Mouse (Mus musculus): Measurements from ENCODE around the gene Pck1. TPM values are rescaled to one million over a fixed set of nuclear protein-coding genes. Genes with fewer than 3 reads are reported as not detected.

The Pck1 gene
- polyA plus RNA-seq, 1 experiment from 2014 or later = not detected

DNA sequence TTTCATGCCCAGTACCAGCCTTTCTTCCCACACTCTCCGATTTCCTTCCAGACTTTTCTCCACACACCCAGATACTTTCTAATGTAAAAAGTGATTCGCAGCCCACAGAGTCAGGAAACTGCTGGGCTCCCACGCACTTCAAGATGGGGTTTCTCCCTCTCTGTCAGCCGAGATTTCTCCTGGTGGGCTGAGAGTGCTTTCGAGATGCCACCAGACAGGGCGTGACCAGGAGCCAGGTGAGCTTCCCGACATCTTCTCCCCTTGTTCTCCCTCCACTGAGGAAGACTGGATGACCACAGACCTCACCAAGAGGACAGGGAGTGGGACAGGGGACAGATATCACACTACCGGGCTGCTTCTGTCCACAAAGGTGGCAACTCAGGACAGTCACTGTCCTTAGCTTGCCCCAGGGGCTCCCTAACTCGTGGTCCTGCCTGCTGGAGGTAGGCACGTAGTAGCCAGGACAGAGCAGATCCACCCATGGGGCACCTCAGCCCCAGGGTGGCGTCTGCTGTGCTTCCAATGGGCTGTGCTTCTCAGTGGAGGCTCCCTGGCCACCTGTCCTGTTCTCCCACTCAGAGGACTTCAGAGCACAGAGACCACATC is 31.7 kb downstream of the Pck1 start:
- Histone ChIP-seq H3K27me3 (ENCODE audit: control insufficient read depth, insufficient read depth, low read length) (no peaks in the 10 kb centered on the region), H3K9ac (replicated peaks; ENCODE audit: low read length) (no peak overlapping the region), H3K4me3 (ENCODE audit: low read depth, low read length) (no peak overlapping the region), H3K9me3 (replicated peaks; ENCODE audit: control insufficient read depth, low read length) (no peaks in the 10 kb centered on the region), H3K27ac (replicated peaks; ENCODE audit: low read depth, low read length) (no peak overlapping the region), H3K4me2 (ENCODE audit: low read depth, low read length) (no peak overlapping the region), H3K4me1 (ENCODE audit: control insufficient read depth, insufficient read depth, low read length) (no peaks in the 10 kb centered on the region), H3K36me3 (replicated peaks; ENCODE audit: control insufficient read depth, insufficient read depth, low read depth, low read length) (no peaks in the 10 kb centered on the region)
- ATAC-seq (replicated peaks; ENCODE audit: insufficient number of reproducible peaks, low FRiP score, low TSS enrichment, low read depth) (no peak), DNase-seq (ENCODE audit: low spot score) (no peak)
- 66% methylated on average over 11 of the region's 11 CpGs for WGBS

- H3K36me3 ChIP-seq (replicated peaks; ENCODE audit: control insufficient read depth, insufficient read depth, low read depth, low read length) = no peaks in the 10 kb centered on the region
- H3K27me3 ChIP-seq (ENCODE audit: control insufficient read depth, insufficient read depth, low read length) = no peaks in the 10 kb centered on the region
- ATAC-seq (replicated peaks; ENCODE audit: insufficient number of reproducible peaks, low FRiP score, low TSS enrichment, low read depth) (no peak), DNase-seq (ENCODE audit: low spot score) (no peak)
- H3K4me2 ChIP-seq (ENCODE audit: low read depth, low read length) = no peak overlapping the region
- no peaks in the 10 kb centered on the region for H3K4me1 ChIP-seq (ENCODE audit: control insufficient read depth, insufficient read depth, low read length)
- no peaks in the 10 kb centered on the region for H3K9me3 ChIP-seq (replicated peaks; ENCODE audit: control insufficient read depth, low read length)
- H3K4me3 ChIP-seq (ENCODE audit: low read depth, low read length) = no peak overlapping the region
- 69% methylated on average over 6 of the region's 6 CpGs for WGBS
- no peak overlapping the region for H3K27ac ChIP-seq (replicated peaks; ENCODE audit: low read depth, low read length)
- H3K9ac ChIP-seq (replicated peaks; ENCODE audit: low read length) = no peak overlapping the region
Measured at GRCm38 (mm10) chr2:173185282-173185681, 32.4 kb downstream of the Pck1 start.

DNA sequence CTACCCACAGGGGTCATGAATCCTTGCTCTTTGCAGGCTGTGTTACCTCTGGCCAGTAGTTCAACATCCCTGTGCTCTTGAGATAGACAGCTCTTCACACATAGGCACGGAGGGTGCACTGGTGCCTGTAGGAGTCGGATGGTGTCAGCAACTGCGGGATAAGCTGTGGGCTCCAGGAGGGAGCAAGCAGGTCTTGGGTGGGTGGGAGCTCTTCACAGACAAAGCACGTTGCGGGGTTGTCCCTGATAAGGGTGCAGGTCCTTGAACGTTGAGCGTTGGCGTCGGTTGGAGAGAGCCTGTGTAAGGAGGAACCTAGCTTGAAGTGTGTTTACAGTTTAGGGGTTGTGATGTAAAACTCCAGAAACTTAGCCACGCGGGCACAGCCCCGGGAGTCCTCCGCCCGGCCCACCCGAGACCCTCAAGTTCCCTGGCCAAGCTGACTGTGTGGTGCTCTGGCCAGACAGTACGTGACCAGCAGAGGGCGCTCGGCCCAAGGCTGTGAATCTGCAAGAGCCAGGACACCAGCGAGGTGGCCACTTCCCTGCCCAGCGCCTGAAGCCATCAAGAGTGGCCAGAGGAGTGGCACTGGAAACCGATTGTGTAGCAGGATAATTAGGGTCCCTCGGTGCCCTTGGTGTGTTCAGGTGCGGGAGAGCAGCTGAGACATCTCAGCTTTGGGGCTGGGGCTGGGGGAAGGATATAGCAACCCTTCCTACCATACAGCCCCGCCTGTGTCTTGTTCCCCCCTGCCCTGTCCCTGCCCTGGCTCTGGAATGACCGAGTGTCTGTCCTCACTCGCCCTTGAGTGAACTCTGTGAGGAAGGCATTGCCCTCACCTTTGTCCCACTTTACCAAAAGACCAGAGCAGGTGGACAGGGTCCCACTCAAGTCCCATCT is 33.4 kb downstream of the Pck1 start:
- peak; percentile 48 for ATAC-seq (replicated peaks; ENCODE audit: insufficient number of reproducible peaks, low FRiP score, low TSS enrichment, low read depth)
- Histone ChIP-seq H3K9me3 (replicated peaks; ENCODE audit: control insufficient read depth, low read length) (no peaks in the 10 kb centered on the region), H3K4me3 (ENCODE audit: low read depth, low read length) (no peak overlapping the region), H3K9ac (replicated peaks; ENCODE audit: low read length) (no peak overlapping the region), H3K27ac (replicated peaks; ENCODE audit: low read depth, low read length) (no peak overlapping the region), H3K27me3 (ENCODE audit: control insufficient read depth, insufficient read depth, low read length) (no peaks in the 10 kb centered on the region), H3K36me3 (replicated peaks; ENCODE audit: control insufficient read depth, insufficient read depth, low read depth, low read length) (no peaks in the 10 kb centered on the region), H3K4me2 (ENCODE audit: low read depth, low read length) (no peak overlapping the region), H3K4me1 (ENCODE audit: control insufficient read depth, insufficient read depth, low read length) (no peaks in the 10 kb centered on the region)
- WGBS = 32% methylated on average over 26 of the region's 26 CpGs
- peak; percentile 88 for DNase-seq (ENCODE audit: low spot score)

- Histone ChIP-seq H3K4me3 (ENCODE audit: low read depth, low read length) (no peak overlapping the region), H3K27ac (replicated peaks; ENCODE audit: low read depth, low read length) (no peak overlapping the region), H3K36me3 (replicated peaks; ENCODE audit: control insufficient read depth, insufficient read depth, low read depth, low read length) (no peaks in the 10 kb centered on the region), H3K4me1 (ENCODE audit: control insufficient read depth, insufficient read depth, low read length) (no peaks in the 10 kb centered on the region), H3K4me2 (ENCODE audit: low read depth, low read length) (no peak overlapping the region), H3K9ac (replicated peaks; ENCODE audit: low read length) (no peak overlapping the region), H3K27me3 (ENCODE audit: control insufficient read depth, insufficient read depth, low read length) (no peaks in the 10 kb centered on the region), H3K9me3 (replicated peaks; ENCODE audit: control insufficient read depth, low read length) (no peaks in the 10 kb centered on the region)
- DNase-seq (ENCODE audit: low spot score) = no peak
- 32% methylated on average over 8 of the region's 8 CpGs for WGBS
- ATAC-seq (replicated peaks; ENCODE audit: insufficient number of reproducible peaks, low FRiP score, low TSS enrichment, low read depth) = no peak
Measured at GRCm38 (mm10) chr2:173187182-173187855, 34.5 kb downstream of the Pck1 start.

DNA sequence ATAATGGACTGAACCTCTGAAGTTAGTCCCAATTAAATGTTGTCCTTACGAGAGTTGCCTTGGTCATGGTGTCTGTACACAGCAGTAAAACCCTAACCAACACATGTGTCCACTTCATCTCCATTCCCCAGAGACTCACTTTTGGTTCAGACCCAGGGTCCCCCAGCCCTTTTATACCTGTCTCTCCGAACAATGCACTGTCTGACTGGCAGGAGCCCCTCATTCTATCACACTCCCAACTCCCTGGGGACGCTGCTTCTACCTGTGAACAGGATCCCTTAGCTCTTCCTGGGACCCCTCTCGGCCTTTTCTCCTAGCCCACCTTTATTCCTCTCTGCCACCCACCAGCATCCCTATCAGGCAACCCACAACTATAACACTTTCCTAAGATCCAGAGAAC is 41.9 kb downstream of the Pck1 start:
- H3K4me3 ChIP-seq (ENCODE audit: low read depth, low read length) = no peak overlapping the region
- H3K4me1 ChIP-seq (ENCODE audit: control insufficient read depth, insufficient read depth, low read length) = no peaks in the 10 kb centered on the region
- H3K9ac ChIP-seq (replicated peaks; ENCODE audit: low read length) = no peak overlapping the region
- H3K4me2 ChIP-seq (ENCODE audit: low read depth, low read length) = no peak overlapping the region
- H3K27me3 ChIP-seq (ENCODE audit: control insufficient read depth, insufficient read depth, low read length) = no peaks in the 10 kb centered on the region
- no peaks in the 10 kb centered on the region for H3K36me3 ChIP-seq (replicated peaks; ENCODE audit: control insufficient read depth, insufficient read depth, low read depth, low read length)
- ATAC-seq (replicated peaks; ENCODE audit: insufficient number of reproducible peaks, low FRiP score, low TSS enrichment, low read depth) = no peak
- 77% methylated on average over 4 of the region's 4 CpGs for WGBS
- no peak overlapping the region for H3K27ac ChIP-seq (replicated peaks; ENCODE audit: low read depth, low read length)
- H3K9me3 ChIP-seq (replicated peaks; ENCODE audit: control insufficient read depth, low read length) = no peaks in the 10 kb centered on the region
- DNase-seq (ENCODE audit: low spot score) = no peak

GRCm38 (mm10) chr2:173202924-173203689 is 50.3 kb downstream of the Pck1 start:
- Histone ChIP-seq H3K27ac (replicated peaks; ENCODE audit: low read depth, low read length) (no peak overlapping the region), H3K27me3 (ENCODE audit: control insufficient read depth, insufficient read depth, low read length) (no peaks in the 10 kb centered on the region), H3K9ac (replicated peaks; ENCODE audit: low read length) (no peak overlapping the region), H3K4me2 (ENCODE audit: low read depth, low read length) (no peak overlapping the region), H3K36me3 (replicated peaks; ENCODE audit: control insufficient read depth, insufficient read depth, low read depth, low read length) (no peaks in the 10 kb centered on the region), H3K4me3 (ENCODE audit: low read depth, low read length) (no peak overlapping the region), H3K4me1 (ENCODE audit: control insufficient read depth, insufficient read depth, low read length) (no peaks in the 10 kb centered on the region), H3K9me3 (replicated peaks; ENCODE audit: control insufficient read depth, low read length) (no peaks in the 10 kb centered on the region)
- no peak for ATAC-seq (replicated peaks; ENCODE audit: insufficient number of reproducible peaks, low FRiP score, low TSS enrichment, low read depth)
- 86% methylated on average over 19 of the region's 19 CpGs for WGBS
- DNase-seq (ENCODE audit: low spot score) = no peak

- Histone ChIP-seq H3K27me3 (ENCODE audit: control insufficient read depth, insufficient read depth, low read length) (no peaks in the 10 kb centered on the region), H3K27ac (replicated peaks; ENCODE audit: low read depth, low read length) (no peak overlapping the region), H3K4me1 (ENCODE audit: control insufficient read depth, insufficient read depth, low read length) (no peaks in the 10 kb centered on the region), H3K4me2 (ENCODE audit: low read depth, low read length) (no peak overlapping the region), H3K36me3 (replicated peaks; ENCODE audit: control insufficient read depth, insufficient read depth, low read depth, low read length) (no peaks in the 10 kb centered on the region), H3K9ac (replicated peaks; ENCODE audit: low read length) (no peak overlapping the region), H3K9me3 (replicated peaks; ENCODE audit: control insufficient read depth, low read length) (no peaks in the 10 kb centered on the region), H3K4me3 (ENCODE audit: low read depth, low read length) (no peak overlapping the region)
- DNase-seq (ENCODE audit: low spot score) (no peak), ATAC-seq (replicated peaks; ENCODE audit: insufficient number of reproducible peaks, low FRiP score, low TSS enrichment, low read depth) (no peak)
- 80% methylated on average over 3 of the region's 3 CpGs for WGBS
Measured at GRCm38 (mm10) chr2:173203726-173204125, 50.9 kb downstream of the Pck1 start.
